Mouse (Mus musculus): ENCODE data around the gene Brpf1.

GRCm38 (mm10) chr6:113368124-113368523, 61.2 kb downstream of the Brpf1 start:
- TF ChIP-seq FLI1 (IDR thresholded peaks at IDR 0.05; ENCODE audit: low read length) (no peak), GATA1 (IDR thresholded peaks at IDR 0.05; ENCODE audit: borderline replicate concordance, low read length) (no peak)

All from megakaryocyte, embryonic 14.5 days (primary cell).